Comparison of ENCODE assay signal across 8 mouse cellular contexts in genomic region chr16:38483582-38484309, GRCm38 (mm10). TPM values are rescaled to one million over a fixed set of nuclear protein-coding genes. Genes with fewer than 3 reads are reported as not detected.
A peak's percentile ranks its signal among the peaks of the same experiment; 100 is the strongest.
DNase-seq lines count a peak whose midpoint lies in the region; ATAC-seq and TF ChIP-seq lines count a peak whose summit lies in the region.

No protein-coding gene starts in this region.

- no peaks in the 10 kb centered on the region for H3K36me3 ChIP-seq in forebrain, embryonic 14.5 days (ENCODE audit: control insufficient read depth, insufficient read depth, low read length)
- H3K36me3 ChIP-seq in midbrain, embryonic 10.5 days: no peaks in the 10 kb centered on the region
- no peaks in the 10 kb centered on the region for H3K36me3 ChIP-seq in thymus, adult 2 months (ENCODE audit: control insufficient read depth, insufficient read depth, low read length)

- H3K4me2 ChIP-seq in forebrain, embryonic 14.5 days (ENCODE audit: low read length): peak overlapping the region; percentile 46

- no peaks in the 10 kb centered on the region for H3K4me1 ChIP-seq in forebrain, embryonic 14.5 days (ENCODE audit: control insufficient read depth, insufficient read depth, low read length)
- peaks cover 12% of the 10 kb centered on the region for H3K4me1 ChIP-seq in midbrain, embryonic 10.5 days
- peaks cover 13% of the 10 kb centered on the region for H3K4me1 ChIP-seq in thymus, adult 2 months (replicated peaks; ENCODE audit: control insufficient read depth, insufficient read depth, low read length)

- H3K27me3 ChIP-seq in forebrain, embryonic 14.5 days (replicated peaks; ENCODE audit: control insufficient read depth, insufficient read depth, low read length): no peaks in the 10 kb centered on the region; the same call in 1 of the 2 replicates
- H3K27me3 ChIP-seq in midbrain, embryonic 10.5 days (ENCODE audit: low read depth, poor library complexity, severe bottlenecking): peaks cover 34% of the 10 kb centered on the region
- no peaks in the 10 kb centered on the region for H3K27me3 ChIP-seq in thymus, adult 2 months (ENCODE audit: control insufficient read depth, insufficient read depth, low read length)

- no peak for TF ChIP-seq CTCF in layer of hippocampus, adult 2 months (conservative IDR thresholded peaks at IDR 0.05)
- TF ChIP-seq CTCF in thymus, adult 2 months (IDR thresholded peaks at IDR 0.05; ENCODE audit: borderline replicate concordance, control insufficient read depth, extremely low read depth, insufficient read depth, low read length, poor library complexity): no peak

- WGBS in forebrain, embryonic 14.5 days: 46% methylated on average over 42 of the region's 42 CpGs
- 38% methylated on average over 42 of the region's 42 CpGs for WGBS in midbrain, embryonic 10.5 days
- WGBS in thymus, adult 2 months: 16% methylated on average over 42 of the region's 42 CpGs

- peak overlapping the region; percentile 20; the same call in 1 of the 2 replicates for H3K4me3 ChIP-seq in layer of hippocampus, adult 2 months
- peak overlapping the region; percentile 24 for H3K4me3 ChIP-seq in forebrain, embryonic 14.5 days (ENCODE audit: low read depth, low read length)
- H3K4me3 ChIP-seq in midbrain, embryonic 10.5 days: peak overlapping the region; percentile 48
- peak overlapping the region; percentile 46 for H3K4me3 ChIP-seq in thymus, adult 2 months (ENCODE audit: control insufficient read depth, insufficient read depth, low read length)

- no peak for TF ChIP-seq POLR2A in thymus, adult 2 months (IDR thresholded peaks at IDR 0.05; ENCODE audit: control insufficient read depth, extremely low read depth, insufficient read depth, low read length, poor library complexity)

- no peak overlapping the region for H3K27ac ChIP-seq in layer of hippocampus, adult 2 months
- H3K27ac ChIP-seq in forebrain, embryonic 14.5 days (ENCODE audit: low read depth, low read length): no peak overlapping the region
- H3K27ac ChIP-seq in midbrain, embryonic 10.5 days (replicated peaks): no peak overlapping the region
- H3K27ac ChIP-seq in thymus, adult 2 months (ENCODE audit: control insufficient read depth, insufficient read depth, low read length): no peak overlapping the region

- 0 out of 2 replicates have a peak overlapping the region, but pooled peaks have one; percentile 32 for H3K9ac ChIP-seq in forebrain, embryonic 14.5 days (ENCODE audit: low read length)

- intact Hi-C loops in gastrocnemius, postnatal 36 days (cut with DNase I): loop anchor here (2.0 kb wide), 1 partner anchor 139 kb away; no protein-coding TSS in a partner anchor

- peak; percentile 40; the same call in 1 of the 2 replicates for ATAC-seq in forebrain, embryonic 14.5 days

- DNase-seq in layer of hippocampus, adult 2 months (ENCODE audit: low spot score in 2 of 2): no peak
- DNase-seq in layer of hippocampus, adult 9-10 months (ENCODE audit: low spot score): no peak
- no peak for DNase-seq in forebrain, embryonic 14.5 days (ENCODE audit: low spot score)
- peak; percentile 34 for DNase-seq in kidney, postnatal 10 days
- DNase-seq in midbrain, embryonic 10.5 days (ENCODE audit: low spot score): peak; percentile 18
- DNase-seq in thymus, adult 2 months: peak; percentile 7
- no peak for DNase-seq in frontal cortex, postnatal 25 days (ENCODE audit: low spot score in 2 of 2)
- DNase-seq in gastrocnemius, postnatal 36 days: no peak

- H3K9me3 ChIP-seq in forebrain, embryonic 14.5 days (replicated peaks; ENCODE audit: control insufficient read depth, low read length): no peaks in the 10 kb centered on the region
- no peaks in the 10 kb centered on the region for H3K9me3 ChIP-seq in midbrain, embryonic 10.5 days (replicated peaks)

RNA-seq across cellular contexts. Expression of gene Cd80, which starts 28.4 kb away (rescaled TPM):
- under 1 TPM; 0.15 to 0.69 TPM for total RNA-seq in layer of hippocampus, adult 2 months (2021)
- 0.25 and 0.31 TPM in 2 replicates for polyA plus RNA-seq in forebrain, embryonic 14.5 days (2014; fragmentation: Nextera tagmentation; extraction: Ambion mirVana)
- 0.23 and 0.67 TPM in 2 replicates for polyA plus RNA-seq in midbrain, embryonic 10.5 days (2016; fragmentation: Nextera tagmentation; extraction: Ambion mirVana)
- 3.5 and 5.2 TPM in 2 replicates for polyA plus RNA-seq in thymus, adult 2 months (2012; rRNA removed)
- total RNA-seq in gastrocnemius, postnatal 36 days (2021): under 1 TPM; 0.15 to 0.22 TPM

RNA-seq across cellular contexts. Expression of gene Adprh, which starts 31.2 kb away (rescaled TPM):
- total RNA-seq in layer of hippocampus, adult 2 months (2021): 10 to 100 TPM; 55.4 to 55.5 TPM
- 124 and 129 TPM in 2 replicates for polyA plus RNA-seq in forebrain, embryonic 14.5 days (2014; fragmentation: Nextera tagmentation; extraction: Ambion mirVana)
- polyA plus RNA-seq in midbrain, embryonic 10.5 days (2016; fragmentation: Nextera tagmentation; extraction: Ambion mirVana): 144 and 150 TPM in 2 replicates
- 49.8 and 54.2 TPM in 2 replicates for polyA plus RNA-seq in thymus, adult 2 months (2012; rRNA removed)
- 10 to 100 TPM; 15.7 to 17.7 TPM for total RNA-seq in gastrocnemius, postnatal 36 days (2021)

RNA-seq across cellular contexts. Expression of gene Timmdc1, which starts 38.7 kb away (rescaled TPM):
- total RNA-seq in layer of hippocampus, adult 2 months (2021): 10 to 100 TPM; 28.4 to 30.9 TPM
- 26.4 and 28.4 TPM in 2 replicates for polyA plus RNA-seq in forebrain, embryonic 14.5 days (2014; fragmentation: Nextera tagmentation; extraction: Ambion mirVana)
- 35.4 and 38.4 TPM in 2 replicates for polyA plus RNA-seq in midbrain, embryonic 10.5 days (2016; fragmentation: Nextera tagmentation; extraction: Ambion mirVana)
- 25.0 and 30.7 TPM in 2 replicates for polyA plus RNA-seq in thymus, adult 2 months (2012; rRNA removed)
- 10 to 100 TPM; 45.1 to 47.3 TPM for total RNA-seq in gastrocnemius, postnatal 36 days (2021)

RNA-seq across cellular contexts. Expression of gene Pla1a, which starts 50.8 kb away (rescaled TPM):
- total RNA-seq in layer of hippocampus, adult 2 months (2021): under 1 TPM; 0.76 to 0.97 TPM
- polyA plus RNA-seq in forebrain, embryonic 14.5 days (2014; fragmentation: Nextera tagmentation; extraction: Ambion mirVana): 0.39 and 0.61 TPM in 2 replicates
- polyA plus RNA-seq in midbrain, embryonic 10.5 days (2016; fragmentation: Nextera tagmentation; extraction: Ambion mirVana): 0.07 and 0.11 TPM in 2 replicates
- 4.1 and 5.5 TPM in 2 replicates for polyA plus RNA-seq in thymus, adult 2 months (2012; rRNA removed)
- 1 to 10 TPM; 4.2 to 4.7 TPM for total RNA-seq in gastrocnemius, postnatal 36 days (2021)

Comparison
In these comparisons a context has a peak if more than half of its experiments do, and no peak if none do; other contexts are left out.
1. DNase-seq: peak in kidney, postnatal 10 days (single experiment), midbrain, embryonic 10.5 days (single experiment) and thymus, adult 2 months (single experiment); none in layer of hippocampus, adult 2 months (0 of 2), layer of hippocampus, adult 9-10 months (single experiment), forebrain, embryonic 14.5 days (single experiment), frontal cortex, postnatal 25 days (0 of 2) and gastrocnemius, postnatal 36 days (0 of 2).
2. Peak in every context shown above with its lines, with median percentiles within 50 percentile points of each other: H3K4me3 ChIP-seq.